Mouse (Mus musculus) megakaryocyte progenitor cell, adult 5-6 weeks (primary cell): ENCODE measurements at regions not wholly inside any gene's neighbourhood (a gene's known extent, or its start where the extent isn't known, plus 50 kb on each side); places are given as distances from the start of the nearest gene placed in this dataset.
A peak's percentile ranks its signal among the peaks of the same experiment; 100 is the strongest.

Source experiments
- ATAC-seq: replicated peaks from 2 replicates; pipeline ENCODE4 v1.8.0; 2016; ENCODE audit warnings: mild to moderate bottlenecking, moderate TSS enrichment, inconsistent platforms; ENCODE audit not compliant: poor library complexity

GRCm38 (mm10) chr13:30085446-30085845 lies 50.8 kb upstream of the Mboat1 start:
- ATAC-seq, result peak; percentile 54

GRCm38 (mm10) chr13:30085005-30085404 lies 51.3 kb upstream of the Mboat1 start:
- peak; percentile 98 for ATAC-seq

GRCm38 (mm10) chr13:30084386-30084785 lies 51.9 kb upstream of the Mboat1 start:
- ATAC-seq, result no peak

- ATAC-seq, result peak; percentile 72
These were observed 52.3 kb upstream of the Mboat1 start for GRCm38 (mm10) chr13:30083949-30084348.

GRCm38 (mm10) chr13:30082761-30083160 lies 53.5 kb upstream of the Mboat1 start:
- no peak for ATAC-seq

- no peak for ATAC-seq
These were observed 55.4 kb upstream of the Mboat1 start for GRCm38 (mm10) chr13:30080705-30081474.

- no peak for ATAC-seq
These were observed 61.7 kb upstream of the Mboat1 start for GRCm38 (mm10) chr13:30074517-30075064.

GRCm38 (mm10) chr13:30074069-30074468 lies 62.2 kb upstream of the Mboat1 start:
- ATAC-seq, result no peak

GRCm38 (mm10) chr13:30069397-30069796 lies 66.9 kb upstream of the Mboat1 start:
- ATAC-seq, result no peak

- no peak for ATAC-seq
These were observed 68.5 kb upstream of the Mboat1 start for GRCm38 (mm10) chr13:30067581-30068375.

GRCm38 (mm10) chr13:30065520-30065919 lies 70.8 kb upstream of the Mboat1 start:
- ATAC-seq, result no peak

GRCm38 (mm10) chr13:30063741-30064140 lies 72.5 kb upstream of the Mboat1 start:
- no peak for ATAC-seq

- ATAC-seq, result no peak
These were observed 74.0 kb upstream of the Mboat1 start for GRCm38 (mm10) chr13:30062285-30062684.

GRCm38 (mm10) chr13:30055141-30055645 lies 69.3 kb upstream of the E2f3 start:
- no peak for ATAC-seq

GRCm38 (mm10) chr13:30051891-30052550 lies 66.2 kb upstream of the E2f3 start:
- no peak for ATAC-seq

GRCm38 (mm10) chr13:30050745-30051508 lies 65.1 kb upstream of the E2f3 start:
- no peak for ATAC-seq

GRCm38 (mm10) chr13:30048260-30048859 lies 62.5 kb upstream of the E2f3 start:
- no peak for ATAC-seq

- ATAC-seq, result no peak
These were observed 60.8 kb upstream of the E2f3 start for GRCm38 (mm10) chr13:30046504-30047169.

- ATAC-seq, result no peak
These were observed 60.2 kb upstream of the E2f3 start for GRCm38 (mm10) chr13:30046061-30046460.
